Mouse (Mus musculus) hindbrain, embryonic 16.5 days (tissue): ENCODE results near the gene Set. TPM values are rescaled to one million over a fixed set of nuclear protein-coding genes. Genes with fewer than 3 reads are reported as not detected.

ENCODE experiments used
- ATAC-seq: fragments of 200-750 bp; cut with Nextera tagmentation; 2 replicates; pipeline ENCODE4 v1.8.0; 2017; ENCODE audit warnings: moderate TSS enrichment, moderate library complexity
- H3K27ac ChIP-seq: fragments of 300-500 bp; sonication (generic); 2 replicates; pipeline ENCODE4 v1.5.1; 2014; ENCODE audit warnings: low read depth, mild to moderate bottlenecking, control low read depth, low read length, moderate library complexity
- H3K27me3 ChIP-seq: fragments of 300-500 bp; sonication (generic); replicated peaks from 2 replicates; pipeline ENCODE4 v1.6.1; 2014; ENCODE audit warnings: low read length; ENCODE audit not compliant: control insufficient read depth, insufficient read depth
- H3K36me3 ChIP-seq: fragments of 300-500 bp; sonication (generic); 2 replicates; pipeline ENCODE4 v1.6.1; 2014; ENCODE audit warnings: mild to moderate bottlenecking, low read length, moderate library complexity, mixed read lengths; ENCODE audit not compliant: control insufficient read depth, insufficient read depth
- H3K4me1 ChIP-seq: fragments of 300-500 bp; sonication (generic); 2 replicates; pipeline ENCODE4 v1.6.1; 2014; ENCODE audit warnings: low read depth, low read length; ENCODE audit not compliant: control insufficient read depth, insufficient read depth
- H3K4me2 ChIP-seq: fragments of 300-500 bp; sonication (generic); 2 replicates; pipeline ENCODE4 v1.6.1; 2014; ENCODE audit warnings: mild to moderate bottlenecking, low read length, control low read depth, moderate library complexity
- H3K4me3 ChIP-seq: fragments of 300-500 bp; sonication (generic); 2 replicates; pipeline ENCODE4 v1.5.1; 2014; ENCODE audit warnings: mild to moderate bottlenecking, low read length, control low read depth, moderate library complexity
- H3K9ac ChIP-seq: fragments of 300-500 bp; sonication (generic); 2 replicates; pipeline ENCODE4 v1.6.1; 2014; ENCODE audit warnings: low read depth, mild to moderate bottlenecking, control low read depth, low read length, moderate library complexity
- H3K9me3 ChIP-seq: fragments of 300-500 bp; sonication (generic); 2 replicates; pipeline ENCODE4 v1.6.1; 2014; ENCODE audit warnings: mild to moderate bottlenecking, low read length, moderate library complexity; ENCODE audit not compliant: control insufficient read depth
- WGBS: fragments of 180-500 bp; shearing (Covaris S2); extraction: QIAGEN DNeasy Blood & Tissue Kit; methylation state at CpG from one replicate; pipeline ENCODE4 v1.1.7; 2014; 5-methylcytosine and 5-hydroxymethylcytosine counted together
- polyA plus RNA-seq: library from polyadenylated mRNA; unstranded; fragments of >200 nt; fragmentation: Nextera tagmentation; extraction: Ambion mirVana; gene quantifications from 2 replicates; pipeline ENCODE4 v1.2.1, GENCODE M21; 2015

The Set gene
- polyA plus RNA-seq, 1 experiment from 2014 or later: 285 TPM

DNA sequence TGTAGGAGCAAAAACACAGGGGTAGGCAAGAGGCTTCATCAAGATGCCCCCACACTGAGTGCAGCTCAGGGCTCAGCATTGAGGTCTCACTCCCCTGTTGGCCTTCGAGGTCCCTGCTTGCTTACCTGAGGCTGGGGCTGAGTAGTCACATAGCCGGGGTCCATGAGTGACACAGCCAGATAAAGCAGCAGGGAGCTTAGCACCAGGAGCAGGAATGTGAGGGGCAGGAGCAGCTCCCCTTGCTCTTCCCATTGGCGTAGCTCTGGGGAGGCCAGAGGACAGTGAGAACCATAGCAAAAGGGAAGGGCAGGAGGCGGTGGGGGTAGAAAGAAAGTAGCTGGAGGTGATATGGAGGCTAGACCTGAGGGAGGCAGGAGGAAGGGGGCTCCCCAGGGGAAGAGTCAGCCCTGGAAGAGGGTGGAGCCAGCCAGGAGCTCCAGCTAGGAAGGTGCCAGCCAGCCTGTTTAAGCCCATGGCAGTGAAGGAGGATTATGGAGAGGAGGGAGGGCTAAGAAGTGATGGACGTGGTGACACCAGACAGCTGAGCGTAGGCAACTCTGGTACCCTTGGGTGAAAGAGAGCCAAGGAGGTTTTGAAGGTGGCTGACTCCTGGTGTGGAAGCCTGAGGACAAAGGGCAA, 35.2 kb downstream of the Set start:
- 53% methylated on average over 6 of the region's 6 CpGs for WGBS
- H3K4me2 ChIP-seq: peak overlapping the region; percentile 92
- H3K9me3 ChIP-seq: no peaks in the 10 kb centered on the region
- no peaks in the 10 kb centered on the region for H3K27me3 ChIP-seq
- no peak overlapping the region for H3K9ac ChIP-seq
- H3K27ac ChIP-seq: no peak overlapping the region
- no peak overlapping the region; the same call in 1 of the 2 replicates for H3K4me3 ChIP-seq
- H3K4me1 ChIP-seq: peaks cover 9% of the 10 kb centered on the region
- H3K36me3 ChIP-seq: peaks cover 3% of the 10 kb centered on the region; the same call in 1 of the 2 replicates
- no peak for ATAC-seq

DNA sequence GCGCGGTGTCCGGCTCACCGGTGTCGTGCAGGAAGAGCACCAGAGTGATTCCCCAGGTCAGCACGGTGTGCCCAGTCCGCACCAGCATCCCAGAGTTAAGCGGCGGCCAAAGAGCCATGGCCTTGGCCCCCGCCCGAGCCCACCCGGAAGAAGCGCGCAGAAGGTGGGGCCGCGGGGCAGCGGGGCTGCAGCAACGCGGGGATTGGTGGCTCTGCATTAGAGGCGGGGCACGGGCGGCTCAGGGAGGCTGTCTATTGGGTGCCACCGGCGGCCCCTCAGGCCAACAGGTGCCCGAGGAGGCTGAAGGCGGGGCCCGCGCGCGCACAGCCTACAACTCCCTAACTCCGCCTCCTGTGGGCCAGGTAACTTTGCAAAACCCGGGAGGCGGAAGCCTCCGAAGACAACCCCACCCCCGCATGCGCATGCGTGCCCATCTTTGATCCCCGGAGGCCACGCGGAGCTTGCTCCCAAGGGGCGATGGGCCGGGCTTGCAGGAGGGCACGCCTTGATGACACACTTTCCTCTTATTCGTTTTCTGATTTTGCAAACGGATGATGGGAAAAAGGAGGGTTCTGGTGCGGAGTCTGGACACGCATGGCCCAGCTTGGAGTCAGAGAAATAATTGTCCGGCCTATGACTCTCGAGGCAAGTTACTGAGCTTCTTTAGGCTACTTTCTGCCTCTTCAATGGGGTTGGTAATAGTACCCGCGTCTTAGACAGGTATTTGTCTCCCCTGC, 36.5 kb downstream of the Set start, which contains the start of gene Zdhhc12:
Gene Zdhhc12 (minus strand): TSS at position 178 of the 737 bp plus-strand sequence.
- H3K9me3 ChIP-seq: no peaks in the 10 kb centered on the region
- H3K27ac ChIP-seq: peak within 1 kb of the TSS; percentile 58; the same call in 1 of the 2 replicates
- peak within 1 kb of the TSS; percentile 56 for H3K4me3 ChIP-seq
- peak; percentile 96 for ATAC-seq
- H3K36me3 ChIP-seq: peaks cover 9% of the 10 kb centered on the region
- no peaks in the 10 kb centered on the region for H3K27me3 ChIP-seq
- peak within 1 kb of the TSS; percentile 71 for H3K9ac ChIP-seq
- WGBS: under 1% methylated on average over 41 of the region's 51 CpGs
- peak within 1 kb of the TSS; percentile 92 for H3K4me2 ChIP-seq
- peaks cover 9% of the 10 kb centered on the region for H3K4me1 ChIP-seq

DNA sequence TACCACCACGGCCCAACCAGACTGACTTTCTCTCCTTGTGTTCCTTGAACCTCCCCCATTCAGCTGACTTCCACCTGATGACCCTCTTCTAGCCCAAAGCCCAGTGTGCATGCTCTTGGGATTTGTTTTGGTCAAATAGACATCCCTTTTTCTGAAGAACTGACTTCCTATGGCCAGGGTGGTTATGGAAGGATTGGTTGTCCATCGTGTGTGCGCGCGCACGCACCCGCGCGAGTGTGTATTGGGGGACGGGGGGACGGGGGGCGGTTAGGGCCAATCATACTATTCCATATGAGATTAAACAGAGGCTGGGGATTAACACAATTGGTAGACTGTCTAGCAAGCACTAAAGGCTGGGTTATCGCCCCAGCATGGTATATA, 37.0 kb downstream of the Set start:
- peak overlapping the region; percentile 71 for H3K9ac ChIP-seq
- H3K9me3 ChIP-seq: no peaks in the 10 kb centered on the region
- peak overlapping the region; percentile 58; the same call in 1 of the 2 replicates for H3K27ac ChIP-seq
- WGBS: 3% methylated on average over 13 of the region's 13 CpGs
- H3K36me3 ChIP-seq: peaks cover 15% of the 10 kb centered on the region
- H3K27me3 ChIP-seq: no peaks in the 10 kb centered on the region
- H3K4me2 ChIP-seq: peak overlapping the region; percentile 92
- H3K4me1 ChIP-seq: peaks cover 9% of the 10 kb centered on the region
- ATAC-seq: no peak
- H3K4me3 ChIP-seq: peak overlapping the region; percentile 56

DNA sequence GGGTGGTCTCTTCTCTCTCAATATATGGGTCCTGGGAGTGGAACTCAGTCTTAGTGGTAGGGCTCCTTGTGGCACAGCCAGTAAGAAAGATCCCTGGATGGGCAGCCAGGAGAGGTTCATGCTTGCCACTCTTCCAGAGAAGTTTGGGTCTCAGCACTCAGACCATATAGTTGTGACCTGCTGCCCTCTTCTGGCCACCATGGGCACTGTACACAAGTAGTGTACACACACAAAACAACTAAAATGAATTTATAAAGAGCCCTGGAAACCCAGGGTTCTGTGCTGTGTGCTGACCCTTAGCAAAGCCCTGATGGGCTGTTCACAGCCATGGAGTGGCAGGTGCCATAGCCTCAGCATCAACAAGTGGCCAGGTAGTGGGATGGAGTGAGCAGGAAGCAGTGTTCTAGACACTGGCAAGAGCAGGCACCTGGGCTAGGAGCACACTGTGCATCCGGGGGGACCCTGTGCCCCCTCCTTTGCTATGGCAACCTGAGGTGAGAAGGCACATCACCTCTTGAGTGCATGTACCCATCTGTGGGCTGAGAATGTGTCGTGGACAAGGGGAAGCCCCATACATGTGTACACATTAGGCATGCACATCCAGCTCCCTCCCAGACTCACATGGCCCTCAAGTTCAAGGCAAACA, 38.8 kb downstream of the Set start:
- Histone ChIP-seq H3K4me2 (no peak overlapping the region), H3K9me3 (no peaks in the 10 kb centered on the region), H3K4me3 (no peak overlapping the region), H3K36me3 (peaks cover 30% of the 10 kb centered on the region), H3K27ac (no peak overlapping the region), H3K27me3 (no peaks in the 10 kb centered on the region), H3K4me1 (peaks cover 9% of the 10 kb centered on the region), H3K9ac (no peak overlapping the region)
- ATAC-seq: no peak
- whole genome bisulfite sequencing: 78% methylated on average over 2 of the region's 2 CpGs

DNA sequence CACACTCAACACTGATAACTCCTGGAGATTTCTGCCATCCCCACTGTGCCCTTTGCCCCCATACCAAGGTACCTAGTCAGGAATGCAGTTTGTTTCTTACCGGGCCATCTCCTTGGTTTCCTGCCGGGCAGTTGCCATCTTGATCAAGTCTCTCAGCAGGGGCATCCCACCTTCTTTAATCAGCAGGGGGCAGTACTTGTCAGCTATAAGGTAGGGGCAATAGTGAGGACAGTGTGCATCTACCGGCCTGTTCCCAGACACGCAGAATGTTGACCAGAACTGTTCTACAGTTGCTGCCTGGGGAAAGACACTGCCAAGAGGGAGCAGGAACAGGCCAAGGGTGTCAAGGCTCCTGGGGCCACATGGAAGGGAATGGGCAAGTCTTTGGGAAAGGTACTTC, 43.0 kb downstream of the Set start:
- Histone ChIP-seq H3K4me2 (no peak overlapping the region), H3K9ac (no peak overlapping the region), H3K4me1 (no peaks in the 10 kb centered on the region; the same call in 1 of the 2 replicates), H3K9me3 (no peaks in the 10 kb centered on the region), H3K27me3 (no peaks in the 10 kb centered on the region), H3K4me3 (no peak overlapping the region), H3K36me3 (peaks cover 49% of the 10 kb centered on the region), H3K27ac (no peak overlapping the region)
- ATAC-seq: no peak
- whole genome bisulfite sequencing: 75% methylated on average over 4 of the region's 4 CpGs

DNA sequence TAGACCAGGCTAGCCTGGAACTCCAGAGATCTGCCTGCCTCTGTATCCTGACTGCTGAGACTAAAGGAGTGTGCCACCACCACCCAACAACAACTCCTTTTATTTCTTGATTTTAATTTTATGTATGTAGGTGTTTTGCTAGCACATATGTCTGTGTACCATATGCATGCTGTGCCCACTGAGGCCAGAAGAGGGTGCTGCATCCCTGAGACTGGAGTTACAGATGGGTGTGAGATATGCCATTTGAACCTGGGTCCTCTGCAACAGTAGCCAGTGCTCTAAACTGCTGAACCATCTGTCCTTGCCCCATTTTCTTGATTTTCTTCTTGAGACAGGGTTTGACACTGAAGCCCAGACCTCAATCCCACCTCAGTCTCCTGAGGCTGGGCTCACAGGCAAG, 49.2 kb downstream of the Set start:
- Histone ChIP-seq H3K27me3 (no peaks in the 10 kb centered on the region), H3K36me3 (peaks cover 59% of the 10 kb centered on the region)

DNA sequence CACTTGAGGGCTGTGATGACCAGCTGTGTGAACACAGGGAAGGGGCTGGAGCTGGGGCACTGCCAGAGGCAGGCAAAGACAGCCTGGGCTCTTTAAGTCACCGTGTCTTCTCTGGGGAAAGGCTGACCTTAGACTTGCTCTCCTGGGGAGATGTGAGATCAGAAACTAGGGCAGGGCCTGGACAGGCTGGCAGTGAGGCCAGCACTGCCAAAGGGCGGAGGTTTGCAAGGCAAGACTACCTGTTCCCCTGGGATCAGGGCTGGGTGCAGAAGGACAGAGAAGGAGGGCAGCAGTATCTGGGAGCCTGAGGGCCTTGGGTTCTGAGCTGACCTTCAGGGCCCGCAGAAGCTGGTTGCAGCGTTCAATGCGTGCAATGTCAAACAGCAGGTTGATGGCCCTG, 50.5 kb downstream of the Set start:
- Histone ChIP-seq H3K4me1 (no peaks in the 10 kb centered on the region), H3K27ac (no peak overlapping the region), H3K9me3 (no peaks in the 10 kb centered on the region), H3K4me2 (no peak overlapping the region), H3K4me3 (no peak overlapping the region), H3K27me3 (no peaks in the 10 kb centered on the region), H3K9ac (no peak overlapping the region), H3K36me3 (peaks cover 55% of the 10 kb centered on the region)
- ATAC-seq: no peak
- WGBS: 94% methylated on average over 5 of the region's 5 CpGs

More for the DNA sequence above, 49.2 kb downstream of the Set start:
- Histone ChIP-seq H3K27ac (no peak overlapping the region), H3K4me2 (no peak overlapping the region), H3K4me3 (no peak overlapping the region), H3K9ac (no peak overlapping the region), H3K9me3 (no peaks in the 10 kb centered on the region), H3K4me1 (no peaks in the 10 kb centered on the region)
- ATAC-seq: no peak

DNA sequence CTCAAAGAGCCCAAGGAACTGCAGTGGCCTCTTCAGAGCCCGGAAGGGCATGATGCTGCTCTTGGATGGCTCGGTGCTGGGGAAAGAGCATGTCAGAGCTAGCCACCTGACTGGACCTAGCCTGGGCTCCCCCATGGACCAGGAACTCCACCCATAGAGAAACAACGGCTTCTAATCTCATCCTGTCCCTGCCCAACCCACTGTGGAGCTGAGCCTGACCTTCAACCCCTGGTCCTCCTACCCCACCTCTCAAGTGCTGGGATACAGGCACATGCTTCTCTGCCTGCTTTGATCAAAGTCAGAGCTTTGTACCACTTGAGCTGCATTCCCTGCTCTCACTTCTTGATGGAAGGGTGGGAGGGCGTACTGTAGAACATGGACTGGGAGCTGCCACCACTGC, 51.1 kb downstream of the Set start:
- ATAC-seq: no peak
- 97% methylated on average over 4 of the region's 4 CpGs for WGBS
- no peaks in the 10 kb centered on the region for H3K9me3 ChIP-seq
- H3K9ac ChIP-seq: no peak overlapping the region
- no peaks in the 10 kb centered on the region for H3K4me1 ChIP-seq
- peaks cover 55% of the 10 kb centered on the region for H3K36me3 ChIP-seq
- no peak overlapping the region for H3K4me2 ChIP-seq
- H3K4me3 ChIP-seq: no peak overlapping the region
- H3K27me3 ChIP-seq: no peaks in the 10 kb centered on the region
- no peak overlapping the region for H3K27ac ChIP-seq

DNA sequence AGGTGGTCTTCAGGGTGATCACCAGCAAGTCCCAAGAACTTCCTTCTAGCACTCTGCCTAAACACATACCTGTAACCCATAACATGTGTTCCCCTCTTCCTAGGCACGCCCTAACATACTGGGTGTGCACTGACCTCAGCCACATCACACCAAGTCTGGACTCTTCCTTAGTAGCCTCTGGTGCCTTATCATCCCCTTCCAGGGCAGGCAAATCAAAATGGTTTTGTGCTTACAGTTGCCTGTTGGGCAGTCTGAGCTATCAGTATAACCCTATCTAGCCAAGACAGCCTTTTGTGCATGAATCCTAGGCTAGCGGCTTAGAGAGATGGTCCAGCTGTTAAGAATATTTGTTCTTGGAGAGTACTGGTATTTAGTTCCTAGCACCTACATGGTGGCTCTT, 54.3 kb downstream of the Set start:
- H3K27me3 ChIP-seq: no peaks in the 10 kb centered on the region
- 96% methylated on average over 2 of the region's 2 CpGs for WGBS
- H3K36me3 ChIP-seq: peaks cover 41% of the 10 kb centered on the region
- no peak overlapping the region for H3K4me3 ChIP-seq
- no peaks in the 10 kb centered on the region for H3K4me1 ChIP-seq
- no peak overlapping the region for H3K9ac ChIP-seq
- ATAC-seq: no peak
- no peaks in the 10 kb centered on the region for H3K9me3 ChIP-seq
- H3K4me2 ChIP-seq: no peak overlapping the region
- H3K27ac ChIP-seq: no peak overlapping the region
